Mouse (Mus musculus) midbrain, embryonic 15.5 days (tissue): ENCODE data around the gene St3gal3. TPM values are rescaled to one million over a fixed set of nuclear protein-coding genes. Genes with fewer than 3 reads are reported as not detected.

Experiments used
- ATAC-seq: fragments of 200-750 bp; cut with Nextera tagmentation; replicated peaks from 2 replicates; pipeline ENCODE4 v1.8.0; 2017; ENCODE audit warnings: moderate TSS enrichment
- H3K27ac ChIP-seq: fragments of 300-500 bp; sonication (generic); 2 replicates; pipeline ENCODE4 v1.5.1; 2015; ENCODE audit warnings: mild to moderate bottlenecking, inconsistent platforms
- H3K27me3 ChIP-seq: fragments of 300-500 bp; sonication (generic); replicated peaks from 2 replicates; pipeline ENCODE4 v1.6.1; 2015; ENCODE audit warnings: inconsistent platforms
- H3K36me3 ChIP-seq: fragments of 300-500 bp; sonication (generic); replicated peaks from 2 replicates; pipeline ENCODE4 v1.6.1; 2015; ENCODE audit warnings: inconsistent platforms
- H3K4me1 ChIP-seq: fragments of 300-500 bp; sonication (generic); 2 replicates; pipeline ENCODE4 v1.6.1; 2015; ENCODE audit warnings: inconsistent platforms
- H3K4me2 ChIP-seq: fragments of 300-500 bp; sonication (generic); 2 replicates; pipeline ENCODE4 v1.6.1; 2015; ENCODE audit warnings: inconsistent platforms, mild to moderate bottlenecking, moderate library complexity
- H3K4me3 ChIP-seq: fragments of 300-500 bp; sonication (generic); 2 replicates; pipeline ENCODE4 v1.5.1; 2015; ENCODE audit warnings: mild to moderate bottlenecking, inconsistent platforms
- H3K9ac ChIP-seq: fragments of 300-500 bp; sonication (generic); 2 replicates; pipeline ENCODE4 v1.6.1; 2015; ENCODE audit warnings: mild to moderate bottlenecking, inconsistent platforms
- H3K9me3 ChIP-seq: fragments of 300-500 bp; sonication (generic); 2 replicates; pipeline ENCODE4 v1.6.1; 2016; ENCODE audit warnings: inconsistent platforms
- WGBS: fragments of 180-500 bp; shearing (Covaris S2); methylation state at CpG from one replicate; pipeline ENCODE4 v1.1.7; 2015; ENCODE audit warnings: mixed read lengths; 5-methylcytosine and 5-hydroxymethylcytosine counted together
- polyA plus RNA-seq: library from polyadenylated mRNA; unstranded; fragments of >200 nt; fragmentation: Nextera tagmentation; extraction: Ambion mirVana; gene quantifications from 2 replicates; pipeline ENCODE4 v1.2.1, GENCODE M21; 2015

Gene St3gal3
- polyA plus RNA-seq, 1 experiment from 2014 or later, result 12.6 TPM

- Histone ChIP-seq H3K9me3 (no peaks in the 10 kb centered on the region), H3K27ac (peak overlapping the region; percentile 73), H3K4me3 (peak overlapping the region; percentile 59), H3K9ac (peak overlapping the region; percentile 61; the same call in 1 of the 2 replicates), H3K4me1 (peaks cover 18% of the 10 kb centered on the region), H3K27me3 (no peaks in the 10 kb centered on the region), H3K4me2 (peak overlapping the region; percentile 70), H3K36me3 (peaks cover 21% of the 10 kb centered on the region)
- 0 out of 2 replicates have a peak, but pooled peaks have one; percentile 1 for ATAC-seq
- WGBS, result 87% methylated on average over 1 of the region's 1 CpGs
Measured at GRCm38 (mm10) chr4:118135414-118135813, 700 bp upstream of the St3gal3 start.

DNA sequence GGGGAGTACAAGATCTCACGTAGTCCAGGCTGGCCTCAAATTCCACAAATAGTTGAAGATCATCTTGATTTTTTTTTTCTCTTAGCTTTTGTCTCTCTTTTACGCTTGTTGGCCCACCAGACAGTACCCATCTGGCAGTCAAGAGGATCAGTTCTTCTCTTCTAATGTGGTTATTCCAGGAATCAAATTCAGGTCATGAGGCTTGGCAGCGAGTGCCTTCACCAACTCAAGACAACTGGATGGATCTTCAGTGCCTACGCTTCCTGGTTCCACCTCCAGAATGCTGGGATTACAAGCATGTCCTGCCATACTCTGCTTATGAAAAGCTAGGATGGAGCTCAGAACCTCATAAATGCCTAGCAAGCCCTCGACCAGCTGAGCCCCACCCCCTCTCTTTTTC, 3.4 kb downstream of the St3gal3 start:
- H3K36me3 ChIP-seq, result no peaks in the 10 kb centered on the region
- H3K4me3 ChIP-seq, result no peak overlapping the region
- H3K4me1 ChIP-seq, result peaks cover 18% of the 10 kb centered on the region
- ATAC-seq, result no peak
- no peak overlapping the region for H3K27ac ChIP-seq
- WGBS, result 90% methylated on average over 5 of the region's 5 CpGs
- H3K9me3 ChIP-seq, result no peaks in the 10 kb centered on the region
- no peaks in the 10 kb centered on the region for H3K27me3 ChIP-seq
- H3K4me2 ChIP-seq, result no peak overlapping the region
- no peak overlapping the region for H3K9ac ChIP-seq

DNA sequence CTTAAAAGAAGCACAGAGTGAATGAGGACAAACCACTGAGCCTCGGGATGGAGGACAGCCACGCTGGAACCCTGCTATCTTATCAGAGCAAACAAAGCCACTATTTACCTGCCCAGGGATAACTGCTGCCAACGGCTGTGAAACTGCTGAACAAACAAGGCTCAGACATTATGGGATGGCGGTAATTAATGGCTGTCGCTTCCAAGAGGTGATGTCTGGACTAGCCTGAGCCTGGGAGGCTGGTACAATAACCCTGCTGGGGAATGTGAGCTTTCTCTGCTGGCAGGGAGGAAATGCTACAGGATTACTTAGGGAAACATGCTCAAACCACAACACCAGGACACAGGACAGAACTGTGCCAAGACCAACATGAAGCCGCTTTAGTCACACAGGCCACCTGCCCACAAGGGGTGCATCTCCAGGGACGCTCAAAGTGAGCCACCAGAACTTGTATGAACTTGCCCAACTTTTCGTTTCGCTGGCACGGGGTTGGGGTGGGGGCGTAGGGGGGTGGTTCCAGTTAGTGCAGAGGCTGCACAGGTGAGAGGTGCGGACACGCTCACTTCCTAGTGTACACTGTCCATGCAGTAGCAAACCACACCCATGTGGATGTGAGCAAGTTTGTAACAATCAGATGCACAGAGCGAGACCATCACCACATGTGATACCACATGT, 11.5 kb downstream of the St3gal3 start:
- Histone ChIP-seq H3K9ac (no peak overlapping the region), H3K9me3 (no peaks in the 10 kb centered on the region), H3K4me3 (no peak overlapping the region), H3K27me3 (no peaks in the 10 kb centered on the region), H3K36me3 (no peaks in the 10 kb centered on the region), H3K4me2 (no peak overlapping the region), H3K27ac (no peak overlapping the region), H3K4me1 (no peaks in the 10 kb centered on the region)
- no peak for ATAC-seq
- WGBS, result 91% methylated on average over 14 of the region's 14 CpGs

- no peak overlapping the region for H3K9ac ChIP-seq
- no peaks in the 10 kb centered on the region for H3K4me1 ChIP-seq
- no peak overlapping the region for H3K27ac ChIP-seq
- no peaks in the 10 kb centered on the region for H3K27me3 ChIP-seq
- no peak overlapping the region for H3K4me3 ChIP-seq
- H3K4me2 ChIP-seq, result no peak overlapping the region
- WGBS, result 75% methylated on average over 10 of the region's 10 CpGs
- no peaks in the 10 kb centered on the region for H3K9me3 ChIP-seq
- H3K36me3 ChIP-seq, result no peaks in the 10 kb centered on the region
- ATAC-seq, result no peak
Measured at GRCm38 (mm10) chr4:118122078-118122477, 12.6 kb downstream of the St3gal3 start.

DNA sequence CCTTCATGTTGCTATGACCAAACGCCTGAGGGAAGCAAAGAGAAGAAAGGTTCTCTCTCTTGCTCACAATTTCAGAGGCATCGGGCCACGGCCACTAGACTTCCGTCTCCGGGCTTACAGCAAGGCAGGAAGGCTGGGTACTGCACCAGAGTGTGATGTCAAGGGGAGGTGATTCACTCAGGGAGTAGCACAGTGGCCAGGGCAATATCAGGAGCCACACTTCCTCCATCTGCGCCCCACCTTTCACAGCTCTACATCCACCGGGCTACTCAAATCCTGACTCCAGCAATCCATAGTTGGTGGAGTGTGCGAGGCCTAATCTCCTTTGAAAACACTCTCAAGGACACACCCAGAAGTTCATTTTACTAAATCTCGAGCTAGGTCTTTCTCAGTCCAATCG, 17.1 kb downstream of the St3gal3 start:
- no peak overlapping the region for H3K4me3 ChIP-seq
- WGBS, result 95% methylated on average over 10 of the region's 10 CpGs
- H3K27ac ChIP-seq, result no peak overlapping the region
- no peaks in the 10 kb centered on the region for H3K4me1 ChIP-seq
- no peak for ATAC-seq
- no peak overlapping the region for H3K4me2 ChIP-seq
- H3K9me3 ChIP-seq, result no peaks in the 10 kb centered on the region
- no peaks in the 10 kb centered on the region for H3K36me3 ChIP-seq
- H3K27me3 ChIP-seq, result no peaks in the 10 kb centered on the region
- no peak overlapping the region for H3K9ac ChIP-seq

DNA sequence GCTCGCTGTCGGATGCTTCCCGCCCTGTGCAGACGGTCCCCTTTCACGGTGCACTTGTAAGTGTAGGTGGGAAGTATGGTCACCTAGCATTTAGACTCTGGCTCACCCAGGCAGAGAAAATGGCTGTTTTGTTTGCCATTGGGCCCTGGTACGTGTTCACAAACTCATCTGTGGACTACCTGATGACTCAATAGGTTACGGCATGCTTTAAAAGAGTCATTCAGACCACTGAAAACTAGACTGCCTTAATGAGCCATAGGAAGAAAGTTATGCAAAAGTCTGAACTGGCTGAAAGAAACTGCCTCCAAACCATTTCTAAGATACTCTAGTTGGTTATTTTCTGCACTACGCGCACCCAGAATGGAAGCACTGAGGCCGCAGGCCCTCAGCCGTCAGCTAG, 18.6 kb downstream of the St3gal3 start:
- Histone ChIP-seq H3K9me3 (no peaks in the 10 kb centered on the region), H3K9ac (no peak overlapping the region), H3K27me3 (no peaks in the 10 kb centered on the region), H3K4me1 (no peaks in the 10 kb centered on the region), H3K4me3 (no peak overlapping the region), H3K36me3 (no peaks in the 10 kb centered on the region), H3K4me2 (no peak overlapping the region), H3K27ac (no peak overlapping the region)
- ATAC-seq, result no peak
- WGBS, result 92% methylated on average over 11 of the region's 11 CpGs

- Histone ChIP-seq H3K9ac (no peak overlapping the region), H3K9me3 (no peaks in the 10 kb centered on the region), H3K4me1 (no peaks in the 10 kb centered on the region), H3K27ac (no peak overlapping the region), H3K4me2 (no peak overlapping the region), H3K4me3 (no peak overlapping the region), H3K36me3 (no peaks in the 10 kb centered on the region), H3K27me3 (no peaks in the 10 kb centered on the region)
- no peak for ATAC-seq
- 91% methylated on average over 7 of the region's 7 CpGs for WGBS
Measured at GRCm38 (mm10) chr4:118115132-118115531, 19.6 kb downstream of the St3gal3 start.

GRCm38 (mm10) chr4:118112601-118113000, 22.1 kb downstream of the St3gal3 start:
- Histone ChIP-seq H3K27me3 (no peaks in the 10 kb centered on the region), H3K4me1 (no peaks in the 10 kb centered on the region), H3K4me3 (no peak overlapping the region), H3K4me2 (no peak overlapping the region), H3K9ac (no peak overlapping the region), H3K36me3 (no peaks in the 10 kb centered on the region), H3K27ac (no peak overlapping the region), H3K9me3 (no peaks in the 10 kb centered on the region)
- WGBS, result 85% methylated on average over 12 of the region's 12 CpGs
- ATAC-seq, result no peak

DNA sequence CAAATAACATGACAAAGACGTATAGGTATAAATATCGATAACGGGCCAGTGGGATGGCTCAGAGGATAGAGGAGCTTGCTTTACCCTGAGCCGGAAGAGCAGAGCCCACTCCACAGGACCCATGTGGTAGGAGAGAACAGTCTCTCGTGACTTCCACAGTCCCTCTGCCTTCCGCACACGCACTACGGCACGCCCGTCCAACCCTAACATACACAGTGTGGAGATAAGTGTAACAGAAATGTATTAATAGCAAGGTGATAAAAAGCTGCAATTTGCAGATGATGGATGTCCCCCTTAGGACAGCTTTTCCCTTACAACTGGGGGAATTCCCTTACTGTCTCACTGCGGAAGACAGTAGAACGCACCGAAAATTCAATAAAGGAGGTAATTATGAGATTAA, 25.1 kb downstream of the St3gal3 start:
- Histone ChIP-seq H3K9ac (no peak overlapping the region), H3K36me3 (no peaks in the 10 kb centered on the region), H3K27me3 (no peaks in the 10 kb centered on the region), H3K4me3 (no peak overlapping the region), H3K27ac (no peak overlapping the region), H3K4me2 (no peak overlapping the region), H3K9me3 (no peaks in the 10 kb centered on the region), H3K4me1 (no peaks in the 10 kb centered on the region)
- 93% methylated on average over 13 of the region's 13 CpGs for WGBS
- ATAC-seq, result no peak

DNA sequence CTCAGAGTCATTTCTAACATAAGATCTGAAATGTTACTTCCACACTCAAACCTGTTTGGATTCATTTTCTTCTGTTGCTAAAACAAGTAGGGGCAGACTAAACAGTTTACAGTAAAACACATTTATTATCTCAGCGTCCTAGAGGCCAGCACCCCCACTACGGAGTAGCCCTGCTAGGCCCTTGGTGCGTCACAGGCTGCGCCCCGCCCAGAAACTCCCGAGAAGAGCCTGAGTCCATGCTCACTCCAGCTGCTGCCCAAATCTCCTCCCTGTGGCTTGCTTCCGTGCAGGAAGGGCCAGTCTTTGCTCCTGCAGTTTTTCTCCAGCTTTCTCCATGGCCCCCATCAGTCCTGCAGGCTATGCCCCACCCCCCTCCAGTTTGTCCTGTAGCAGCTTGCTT, 25.9 kb downstream of the St3gal3 start:
- no peak overlapping the region for H3K4me3 ChIP-seq
- H3K4me1 ChIP-seq, result no peaks in the 10 kb centered on the region
- no peaks in the 10 kb centered on the region for H3K9me3 ChIP-seq
- H3K9ac ChIP-seq, result no peak overlapping the region
- 82% methylated on average over 7 of the region's 7 CpGs for WGBS
- no peak overlapping the region for H3K4me2 ChIP-seq
- no peaks in the 10 kb centered on the region for H3K27me3 ChIP-seq
- H3K36me3 ChIP-seq, result no peaks in the 10 kb centered on the region
- no peak for ATAC-seq
- H3K27ac ChIP-seq, result no peak overlapping the region

GRCm38 (mm10) chr4:118105256-118106053, 29.3 kb downstream of the St3gal3 start:
- 93% methylated on average over 3 of the region's 3 CpGs for WGBS
- no peak for ATAC-seq
- no peak overlapping the region for H3K27ac ChIP-seq
- H3K4me1 ChIP-seq, result no peaks in the 10 kb centered on the region
- H3K36me3 ChIP-seq, result no peaks in the 10 kb centered on the region
- no peak overlapping the region for H3K4me2 ChIP-seq
- no peak overlapping the region for H3K9ac ChIP-seq
- no peak overlapping the region for H3K4me3 ChIP-seq
- H3K9me3 ChIP-seq, result no peaks in the 10 kb centered on the region
- no peaks in the 10 kb centered on the region for H3K27me3 ChIP-seq

DNA sequence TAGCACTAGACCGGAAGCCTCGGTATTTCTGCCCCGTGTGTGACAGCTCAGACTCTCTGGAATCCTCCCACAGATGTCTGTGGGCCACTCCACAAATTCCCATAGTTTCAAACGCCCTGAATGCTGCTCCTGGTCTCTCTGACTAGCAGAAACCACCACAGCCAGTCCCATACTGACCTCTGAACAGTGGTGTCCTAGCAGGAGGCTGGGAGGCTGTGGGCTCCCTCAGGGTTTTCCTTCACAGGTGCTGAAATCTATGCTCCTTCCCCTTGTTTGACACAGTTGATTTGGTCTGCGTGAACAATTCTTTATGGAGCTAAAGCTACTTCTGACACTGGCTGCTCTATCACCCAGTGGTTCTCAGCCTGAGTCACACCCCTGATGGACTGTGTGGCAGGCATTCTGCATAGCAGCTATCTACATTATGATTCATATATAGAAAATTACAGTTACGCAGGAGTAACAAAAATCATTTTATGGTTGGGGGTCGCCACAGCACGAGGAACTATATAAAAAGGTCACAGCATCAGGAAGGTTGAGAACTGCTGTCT, 31.4 kb downstream of the St3gal3 start:
- no peak for ATAC-seq
- 89% methylated on average over 8 of the region's 8 CpGs for WGBS
- Histone ChIP-seq H3K36me3 (no peaks in the 10 kb centered on the region), H3K4me1 (no peaks in the 10 kb centered on the region), H3K4me3 (no peak overlapping the region), H3K4me2 (no peak overlapping the region), H3K9me3 (no peaks in the 10 kb centered on the region), H3K9ac (no peak overlapping the region), H3K27me3 (no peaks in the 10 kb centered on the region), H3K27ac (no peak overlapping the region)
